Comparison of ENCODE assay signal across 13 mouse cellular contexts in the genomic region with DNA sequence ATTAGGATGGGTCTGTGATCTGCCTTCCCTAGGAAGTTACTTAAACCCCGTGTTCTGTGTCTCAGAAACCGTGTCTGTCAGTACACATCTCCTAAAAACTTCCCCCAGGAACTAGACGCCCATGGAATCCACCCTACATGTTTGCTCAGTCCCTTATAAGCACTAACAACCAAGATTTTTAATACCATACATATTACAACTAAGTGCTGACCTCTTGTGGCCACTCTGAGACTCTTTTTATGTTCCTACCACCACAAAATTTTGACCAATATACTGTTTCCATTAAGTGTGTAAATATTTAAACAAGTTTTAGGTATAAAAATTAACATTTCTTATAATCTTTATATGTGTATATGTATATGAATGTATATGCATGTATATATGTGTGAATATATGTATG.
A peak's percentile ranks its signal among the peaks of the same experiment; 100 is the strongest.
DNase-seq lines count a peak whose midpoint lies in the region; ATAC-seq lines count a peak whose summit lies in the region.
"Had no signal": no experiment of that assay in that cellular context is flagged by ENCODE, and none has a peak within 500 bp of the region (broad histone marks: within the 10 kb centered on the region; RNA-seq: fewer than 3 reads in every experiment).

No protein-coding gene starts in this region.

- no peak overlapping the region for H3K4me3 ChIP-seq in kidney, embryonic 15.5 days (replicated peaks)
- H3K4me3 ChIP-seq: embryonic facial prominence, embryonic 13.5 days; heart, embryonic 15.5 days; midbrain, embryonic 12.5 days had no signal

- H3K4me1 ChIP-seq in kidney, embryonic 15.5 days, result no peaks in the 10 kb centered on the region; the same call in 1 of the 2 replicates
- H3K4me1 ChIP-seq: heart, embryonic 15.5 days; midbrain, embryonic 12.5 days had no signal

- ATAC-seq in kidney, embryonic 15.5 days (replicated peaks; ENCODE audit: low FRiP score), result no peak
- 0 out of 2 replicates have a peak, but pooled peaks have one; percentile 56 for ATAC-seq in erythroblast, adult 5-6 weeks (replicated peaks; ENCODE audit: low FRiP score, poor library complexity, severe bottlenecking)

- H3K4me2 ChIP-seq in kidney, embryonic 15.5 days, result no peak overlapping the region
- H3K4me2 ChIP-seq: embryonic facial prominence, embryonic 13.5 days; heart, embryonic 15.5 days; midbrain, embryonic 12.5 days had no signal

- H3K36me3 ChIP-seq in kidney, embryonic 15.5 days, result no peaks in the 10 kb centered on the region
- H3K36me3 ChIP-seq: embryonic facial prominence, embryonic 13.5 days; heart, embryonic 15.5 days; midbrain, embryonic 12.5 days had no signal

- H3K27me3 ChIP-seq in kidney, embryonic 15.5 days, result 0 out of 2 replicates have a peak, but pooled peaks cover 7% of the 10 kb centered on the region
- H3K27me3 ChIP-seq: heart, embryonic 15.5 days; midbrain, embryonic 12.5 days had no signal

- DNase-seq in embryo, embryonic 10 days (ENCODE audit: low spot score), result peak; percentile 49
- DNase-seq in embryo, embryonic 9.5 days (ENCODE audit: extremely low spot score), result no peak
- DNase-seq in kidney, adult 9 months, result peak; percentile 31
- DNase-seq in 416B (ENCODE audit: low read depth), result peak; percentile 65
- DNase-seq in urinary bladder, postnatal 10 days (ENCODE audit: low spot score), result no peak
- DNase-seq in spleen, postnatal 14 days (ENCODE audit: low spot score in 2 of 2), result no peak
- DNase-seq: adrenal gland, postnatal 14 days; layer of hippocampus, adult 9-11 months had no signal

- H3K9me3 ChIP-seq in kidney, embryonic 15.5 days (replicated peaks), result no peaks in the 10 kb centered on the region
- H3K9me3 ChIP-seq: embryonic facial prominence, embryonic 13.5 days; heart, embryonic 15.5 days; midbrain, embryonic 12.5 days had no signal

- 7% methylated on average over 3 of the region's 3 CpGs for WGBS in kidney, embryonic 15.5 days

- H3K9ac ChIP-seq in kidney, embryonic 15.5 days, result no peak overlapping the region
- H3K9ac ChIP-seq: embryonic facial prominence, embryonic 13.5 days; heart, embryonic 15.5 days; midbrain, embryonic 12.5 days had no signal

- no peak overlapping the region for H3K27ac ChIP-seq in kidney, embryonic 15.5 days
- H3K27ac ChIP-seq: embryonic facial prominence, embryonic 13.5 days; heart, embryonic 15.5 days; midbrain, embryonic 12.5 days had no signal

Comparison
In these comparisons a context has a peak if more than half of its experiments do, and no peak if none do; other contexts are left out.
1. DNase-seq: peak in embryo, embryonic 10 days (single experiment), kidney, adult 9 months (single experiment) and 416B (single experiment); none in embryo, embryonic 9.5 days (single experiment), urinary bladder, postnatal 10 days (single experiment) and spleen, postnatal 14 days (0 of 2).